Mouse (Mus musculus) spleen, adult 2 months (tissue): ENCODE data around the gene Trim44. TPM values are rescaled to one million over a fixed set of nuclear protein-coding genes. Genes with fewer than 3 reads are reported as not detected.

Experiments
- DNase-seq, 2 experiments: peaks; one replicate each; pipeline versions ENCODE4 v3.0.0 to v3.0.0-alpha.2; 2012 to 2021; ENCODE audit warnings: low spot score in 2 of 2, low read depth in 1 of 2
- H3K27ac ChIP-seq: fragments of 200-500 bp; 2 replicates; pipeline ENCODE4 v1.5.1; 2012; ENCODE audit warnings: low read length, inconsistent platforms; ENCODE audit not compliant: insufficient read depth
- H3K27me3 ChIP-seq: fragments of 200-500 bp; 2 replicates; pipeline ENCODE4 v1.6.1; 2012; ENCODE audit warnings: mild to moderate bottlenecking, moderate library complexity, low read length, inconsistent platforms; ENCODE audit not compliant: control insufficient read depth, insufficient read depth
- H3K36me3 ChIP-seq: fragments of 200-500 bp; 2 replicates; pipeline ENCODE4 v1.6.1; 2012; ENCODE audit warnings: mild to moderate bottlenecking, low read length, inconsistent platforms; ENCODE audit not compliant: control insufficient read depth, insufficient read depth
- H3K4me1 ChIP-seq: fragments of 200-500 bp; 2 replicates; pipeline ENCODE4 v1.6.1; 2011; ENCODE audit warnings: inconsistent platforms; ENCODE audit not compliant: control insufficient read depth, insufficient read depth, insufficient read length
- H3K4me3 ChIP-seq: fragments of 200-500 bp; 2 replicates; pipeline ENCODE4 v1.5.1; 2011; ENCODE audit warnings: mild to moderate bottlenecking, inconsistent platforms; ENCODE audit not compliant: insufficient read depth, insufficient read length; ENCODE audit errors: extremely low read depth
- CTCF ChIP-seq: fragments of 200-500 bp; IDR thresholded peaks from 2 replicates; pipeline ENCODE4 v1.5.1; 2011; ENCODE audit warnings: mild to moderate bottlenecking, inconsistent platforms; ENCODE audit not compliant: insufficient read depth, insufficient read length, insufficient replicate concordance; ENCODE audit errors: extremely low read depth
- POLR2A ChIP-seq: fragments of 200-500 bp; IDR thresholded peaks from 2 replicates; pipeline ENCODE4 v1.6.1; 2011; ENCODE audit warnings: low read depth, low read length, inconsistent platforms
- WGBS: fragments of 180-500 bp; shearing (Covaris S2); methylation state at CpG from one replicate; pipeline ENCODE4 v1.1.7; 2018; 5-methylcytosine and 5-hydroxymethylcytosine counted together
- polyA plus RNA-seq: library from polyadenylated mRNA; depleted of rRNA; stranded (reverse); fragments of >200 nt; gene quantifications from 2 replicates; pipeline ENCODE4 v1.2.3, GENCODE M21; 2012

Trim44 gene
- polyA plus RNA-seq, 1 experiment = 12.9 TPM

- no peak overlapping the region; the same call in 1 of the 2 replicates for H3K4me3 ChIP-seq
- H3K27me3 ChIP-seq = peaks cover 29% of the 10 kb centered on the region
- TF ChIP-seq POLR2A (no peak), CTCF (no peak)
- H3K4me1 ChIP-seq = peaks cover 12% of the 10 kb centered on the region
- H3K36me3 ChIP-seq = no peaks in the 10 kb centered on the region
- no peak for DNase-seq
- H3K27ac ChIP-seq = no peak overlapping the region
- WGBS = 7% methylated on average over 17 of the region's 17 CpGs
These were observed 42.1 kb upstream of the Trim44 start for GRCm38 (mm10) chr2:102449630-102450247.

DNA sequence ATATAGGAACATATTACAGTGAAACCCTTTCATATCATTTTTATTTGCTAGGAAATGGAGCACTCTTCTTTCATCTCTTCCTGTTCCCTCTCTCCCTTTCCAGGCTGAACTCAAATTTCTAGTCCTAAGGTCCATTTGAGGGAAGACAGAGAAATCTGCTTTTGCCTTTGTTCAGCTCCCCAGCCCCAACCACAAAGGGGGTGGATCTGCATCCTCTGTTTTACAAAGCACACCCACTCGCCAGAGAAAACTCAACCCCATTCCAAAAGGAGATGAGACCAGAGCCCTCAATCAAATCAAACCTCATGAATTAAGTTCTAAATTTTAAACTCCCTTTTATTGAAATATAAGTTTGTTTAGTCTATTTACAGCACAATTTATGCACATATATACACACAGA, 41.4 kb upstream of the Trim44 start:
- Histone ChIP-seq H3K27ac (no peak overlapping the region), H3K36me3 (no peaks in the 10 kb centered on the region), H3K4me1 (peaks cover 12% of the 10 kb centered on the region), H3K4me3 (no peak overlapping the region), H3K27me3 (peaks cover 29% of the 10 kb centered on the region)
- no peak for DNase-seq
- TF ChIP-seq POLR2A (no peak), CTCF (no peak)
- WGBS = 50% methylated on average over 1 of the region's 1 CpGs

DNA sequence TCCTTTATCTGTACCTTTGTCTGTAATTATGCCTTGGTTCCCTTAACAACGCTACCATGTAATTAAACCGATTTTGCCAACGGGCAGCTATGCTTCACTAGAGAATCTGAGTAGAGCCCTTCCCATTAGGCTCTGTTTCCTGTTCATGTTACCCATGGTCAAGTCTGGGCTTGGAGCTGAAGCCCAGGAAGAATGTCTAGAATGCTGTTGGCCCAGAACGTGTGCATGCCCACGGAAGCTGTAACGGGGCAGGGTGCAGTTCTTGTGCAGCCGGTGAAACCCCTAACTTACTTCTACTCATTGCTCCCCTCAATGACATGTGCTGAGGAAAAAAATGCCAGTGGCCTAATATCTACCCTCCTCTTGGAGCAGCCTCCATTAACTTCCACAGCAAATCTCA, 40.2 kb upstream of the Trim44 start:
- no peak for TF ChIP-seq POLR2A
- TF ChIP-seq CTCF = no peak
- H3K36me3 ChIP-seq = no peaks in the 10 kb centered on the region
- DNase-seq = no peak
- WGBS = 93% methylated on average over 7 of the region's 7 CpGs
- peaks cover 12% of the 10 kb centered on the region for H3K4me1 ChIP-seq
- H3K27me3 ChIP-seq = peaks cover 28% of the 10 kb centered on the region
- no peak overlapping the region for H3K27ac ChIP-seq
- no peak overlapping the region for H3K4me3 ChIP-seq

GRCm38 (mm10) chr2:102446851-102447250, 39.2 kb upstream of the Trim44 start:
- H3K27ac ChIP-seq = no peak overlapping the region
- H3K4me3 ChIP-seq = no peak overlapping the region
- TF ChIP-seq POLR2A (no peak), CTCF (no peak)
- peaks cover 12% of the 10 kb centered on the region for H3K4me1 ChIP-seq
- peaks cover 23% of the 10 kb centered on the region for H3K27me3 ChIP-seq
- no peak for DNase-seq
- no peaks in the 10 kb centered on the region for H3K36me3 ChIP-seq
- 84% methylated on average over 4 of the region's 4 CpGs for WGBS

- TF ChIP-seq POLR2A (no peak), CTCF (no peak)
- DNase-seq = no peak
- no peak overlapping the region for H3K4me3 ChIP-seq
- 87% methylated on average over 8 of the region's 8 CpGs for WGBS
- no peak overlapping the region for H3K27ac ChIP-seq
- H3K36me3 ChIP-seq = no peaks in the 10 kb centered on the region
- H3K27me3 ChIP-seq = no peaks in the 10 kb centered on the region; the same call in 1 of the 2 replicates
- no peaks in the 10 kb centered on the region for H3K4me1 ChIP-seq
These were observed 29.9 kb upstream of the Trim44 start for GRCm38 (mm10) chr2:102437357-102438030.

DNA sequence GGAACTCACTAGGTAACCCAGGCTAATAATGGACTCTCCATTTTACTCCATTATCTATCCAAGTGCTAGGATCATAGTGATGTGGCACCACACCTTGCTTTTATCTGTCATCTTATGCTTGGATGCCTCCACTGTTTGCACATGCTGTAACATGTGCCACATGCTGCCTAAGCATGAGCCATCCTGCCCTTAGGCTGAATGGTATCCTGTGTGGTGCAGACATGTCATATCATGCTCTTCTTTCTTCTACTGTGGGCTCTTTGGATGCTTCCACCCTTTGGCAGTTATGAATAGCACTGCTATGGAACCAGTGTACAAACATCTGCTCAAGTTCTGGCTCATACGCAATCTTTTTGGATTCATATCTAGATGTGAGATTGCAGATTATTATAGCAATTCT, 26.3 kb upstream of the Trim44 start:
- H3K4me1 ChIP-seq = no peaks in the 10 kb centered on the region
- WGBS = 96% methylated on average over 1 of the region's 1 CpGs
- H3K36me3 ChIP-seq = no peaks in the 10 kb centered on the region
- TF ChIP-seq CTCF (no peak), POLR2A (no peak)
- H3K4me3 ChIP-seq = no peak overlapping the region
- DNase-seq = no peak
- no peak overlapping the region for H3K27ac ChIP-seq
- H3K27me3 ChIP-seq = no peaks in the 10 kb centered on the region

DNA sequence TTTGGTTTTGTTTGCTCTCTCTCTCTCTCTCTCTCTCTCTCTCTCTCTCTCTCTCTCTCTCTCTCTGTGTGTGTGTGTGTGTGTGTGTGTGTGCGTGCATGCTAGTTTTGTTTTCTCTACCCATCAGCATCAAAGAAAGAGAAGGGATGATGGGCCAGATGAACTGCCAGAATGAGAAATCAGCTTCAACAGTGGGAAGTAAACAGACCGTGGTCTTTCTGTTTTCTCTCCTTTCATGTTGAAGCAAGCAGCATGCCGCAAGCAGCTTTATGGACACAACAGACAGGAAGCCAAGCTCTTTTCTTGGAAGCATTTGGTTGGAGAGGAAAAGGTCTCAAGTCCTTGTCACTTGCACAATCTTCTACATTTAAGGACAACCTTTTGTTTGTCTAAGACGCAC, 23.5 kb upstream of the Trim44 start:
- H3K27me3 ChIP-seq = no peaks in the 10 kb centered on the region
- no peaks in the 10 kb centered on the region for H3K4me1 ChIP-seq
- TF ChIP-seq POLR2A (no peak), CTCF (no peak)
- no peak overlapping the region for H3K4me3 ChIP-seq
- no peak for DNase-seq
- no peak overlapping the region for H3K27ac ChIP-seq
- H3K36me3 ChIP-seq = no peaks in the 10 kb centered on the region
- 58% methylated on average over 4 of the region's 4 CpGs for WGBS
